Comparison of ENCODE assay signal across 1 mouse cellular context in the genomic region with DNA sequence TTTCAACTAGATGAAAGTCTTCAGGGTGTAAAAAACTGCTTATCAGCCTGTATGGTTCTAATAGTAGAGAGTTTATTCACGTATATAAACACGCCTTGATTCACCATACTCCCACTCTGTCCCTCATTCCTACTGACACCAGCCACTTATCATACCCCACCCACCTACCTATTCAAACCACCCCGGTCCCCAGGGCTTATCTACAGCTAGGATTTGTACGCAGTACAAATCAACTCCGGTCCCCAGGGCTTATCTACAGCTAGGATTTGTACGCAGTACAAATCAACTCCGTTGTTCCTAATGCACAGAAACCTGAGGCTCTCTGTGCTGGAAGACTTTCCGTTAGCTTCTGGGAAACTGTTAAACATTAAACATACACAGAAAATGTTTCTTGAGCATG. TPM values are rescaled to one million over a fixed set of nuclear protein-coding genes. Genes with fewer than 3 reads are reported as not detected.
"Had no signal": no experiment of that assay in that cellular context is flagged by ENCODE, and none has a peak within 500 bp of the region (broad histone marks: within the 10 kb centered on the region; RNA-seq: fewer than 3 reads in every experiment).

No protein-coding gene starts in this region.

RNA-seq across cellular contexts. Expression of gene Slc35e3, which starts 12.5 kb away (rescaled TPM):
- polyA plus RNA-seq: erythroblast, embryonic 14.5 days had no signal
